Mouse (Mus musculus) splenic B cell, adult 2 months (primary cell): ENCODE measurements around the gene Gm8298.
A peak's percentile ranks its signal among the peaks of the same experiment; 100 is the strongest.
"Not testable (repeated sequence)": the region's sequence is repeated elsewhere in the genome, so short reads cannot be mapped to it uniquely, and the experiment has no call there.

Source experiments
- DNase-seq: peaks from one replicate; pipeline ENCODE4 v3.0.0-alpha.2; 2011; ENCODE audit warnings: low read depth, low spot score
- H3K27me3 ChIP-seq: 2 replicates; pipeline ENCODE4 v1.6.1; 2012; ENCODE audit warnings: mild to moderate bottlenecking, low read length, moderate library complexity, mixed read lengths; ENCODE audit not compliant: control insufficient read depth, poor library complexity, insufficient read depth, severe bottlenecking
- H3K36me3 ChIP-seq: 2 replicates; pipeline ENCODE4 v1.6.1; 2012; ENCODE audit warnings: mild to moderate bottlenecking, low read length, moderate library complexity, mixed read lengths; ENCODE audit not compliant: control insufficient read depth, poor library complexity, insufficient read depth, severe bottlenecking

Gm8298 gene

DNA sequence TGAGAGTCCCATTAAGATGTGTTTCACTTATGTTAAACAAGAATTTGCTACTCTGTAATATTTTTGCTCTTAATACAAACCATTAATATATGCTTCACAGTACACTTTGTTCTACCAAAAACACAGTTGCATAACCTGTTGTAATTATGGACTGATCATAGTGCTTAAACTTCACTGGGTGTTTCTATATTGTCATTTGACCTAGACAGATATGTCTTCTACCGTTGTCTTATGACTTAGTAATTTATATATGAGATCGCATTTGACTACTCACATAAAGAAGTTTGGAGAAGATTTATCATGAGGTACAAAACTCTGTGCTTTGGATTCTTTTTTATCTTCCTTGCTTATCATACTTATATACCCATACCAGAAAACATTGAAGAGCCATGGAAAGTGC lies at the start of gene Gm8298:
Gm8298 (plus strand) TSS at position 301 of the 400 bp plus-strand sequence.
- DNase-seq, result no peak
- no peaks in the 10 kb centered on the region for H3K36me3 ChIP-seq
- no peaks in the 10 kb centered on the region for H3K27me3 ChIP-seq

GRCm38 (mm10) chr3:59813169-59813568 lies 47.7 kb upstream of the Gm8298 start:
- Histone ChIP-seq H3K36me3 (no peaks in the 10 kb centered on the region), H3K27me3 (no peaks in the 10 kb centered on the region)
- no peak for DNase-seq

- peak; percentile 56 for DNase-seq
- H3K36me3 ChIP-seq, result no peaks in the 10 kb centered on the region
- no peaks in the 10 kb centered on the region for H3K27me3 ChIP-seq
Observed at GRCm38 (mm10) chr3:59870765-59871164, 9.9 kb downstream of the Gm8298 start.

DNA sequence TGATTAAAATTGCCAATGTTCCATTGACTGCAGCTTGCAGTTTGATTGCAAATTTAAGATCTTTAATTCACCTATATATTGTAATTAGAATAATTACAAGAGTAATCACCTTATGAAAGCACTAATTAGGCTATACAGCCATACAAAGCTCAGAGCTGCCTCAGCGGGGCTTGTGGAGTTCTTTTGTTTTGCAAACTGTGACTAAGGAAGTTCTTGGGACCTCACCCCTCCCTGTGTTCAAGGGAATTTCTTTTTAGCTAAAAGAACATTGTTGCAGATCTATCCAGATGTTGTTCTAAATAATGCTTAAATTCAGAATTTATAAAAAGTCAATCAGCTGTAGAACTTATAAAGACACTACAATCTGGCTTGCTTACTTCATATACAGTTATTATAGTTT lies 16.8 kb downstream of the Gm8298 start:
- not testable (repeated sequence) for H3K27me3 ChIP-seq, H3K36me3 ChIP-seq, DNase-seq

- not testable (repeated sequence) for DNase-seq, H3K36me3 ChIP-seq
Observed at GRCm38 (mm10) chr3:59879801-59880554, 19.1 kb downstream of the Gm8298 start.

GRCm38 (mm10) chr3:59893276-59893675 lies 32.4 kb downstream of the Gm8298 start:
- no peak for DNase-seq
- H3K36me3 ChIP-seq, result no peaks in the 10 kb centered on the region
- H3K27me3 ChIP-seq, result no peaks in the 10 kb centered on the region

More at GRCm38 (mm10) chr3:59879801-59880554, 19.1 kb downstream of the Gm8298 start:
- H3K27me3 ChIP-seq, result not testable (repeated sequence)

GRCm38 (mm10) chr3:59924914-59925313 lies 64.1 kb downstream of the Gm8298 start, which contains the start of gene C130079G13Rik:
C130079G13Rik (plus strand) TSS chr3:59925214.
- no peaks in the 10 kb centered on the region for H3K27me3 ChIP-seq
- DNase-seq, result no peak
- no peaks in the 10 kb centered on the region for H3K36me3 ChIP-seq
